Mouse (Mus musculus): ENCODE results near the gene Strada. TPM values are rescaled to one million over a fixed set of nuclear protein-coding genes. Genes with fewer than 3 reads are reported as not detected.
"Not testable (repeated sequence)": the region's sequence is repeated elsewhere in the genome, so short reads cannot be mapped to it uniquely, and the experiment has no call there.

Gene Strada
- total RNA-seq, 2 experiments from 2014 or later = 12.5 to 13.4 TPM

GRCm38 (mm10) chr11:106155761-106156160, 46.2 kb downstream of the Strada start:
- DNase-seq = peak; percentile 7

- DNase-seq = no peak
Observed at GRCm38 (mm10) chr11:106154770-106155169, 47.2 kb downstream of the Strada start.

GRCm38 (mm10) chr11:106154091-106154490, 47.9 kb downstream of the Strada start:
- no peak for DNase-seq

GRCm38 (mm10) chr11:106152132-106152531, 49.8 kb downstream of the Strada start:
- no peak for DNase-seq

- DNase-seq = no peak
Observed at GRCm38 (mm10) chr11:106151219-106151618, 50.7 kb downstream of the Strada start.

GRCm38 (mm10) chr11:106134580-106135528, 67.1 kb downstream of the Strada start:
- peak; percentile 90 for DNase-seq

- DNase-seq = no peak
Observed at GRCm38 (mm10) chr11:106132516-106132915, 69.5 kb downstream of the Strada start.

GRCm38 (mm10) chr11:106129477-106129876, 72.5 kb downstream of the Strada start:
- DNase-seq = no peak

- DNase-seq = not testable (repeated sequence)
Observed at GRCm38 (mm10) chr11:106126727-106127373, 75.1 kb downstream of the Strada start.

GRCm38 (mm10) chr11:106125827-106126226, 76.1 kb downstream of the Strada start:
- no peak for DNase-seq

GRCm38 (mm10) chr11:106124784-106125183, 77.2 kb downstream of the Strada start:
- DNase-seq = no peak

- DNase-seq = peak; percentile 10
Observed at GRCm38 (mm10) chr11:106122736-106123135, 79.2 kb downstream of the Strada start.

- DNase-seq = no peak
Observed at GRCm38 (mm10) chr11:106122221-106122620, 79.7 kb downstream of the Strada start.

Other genes starting within 250 kb of the Strada start
- 1 to 10 TPM; 6.0 to 6.4 TPM for gene Cyb561, start 248.8 kb downstream of the Strada start, total RNA-seq (2021)
- 10 to 100 TPM; 15.5 to 17.7 TPM for gene Ace, start 234.2 kb downstream of the Strada start, total RNA-seq (2021)
- not detected for gene Ace3, start 207.5 kb downstream of the Strada start, total RNA-seq (2021)
- under 1 TPM; 0.19 to 0.45 TPM for gene Kcnh6, start 194.0 kb downstream of the Strada start, total RNA-seq (2021)
- gene Dcaf7, start 165.3 kb downstream of the Strada start, total RNA-seq (2021) = 10 to 100 TPM; 60.9 to 66.5 TPM
- 10 to 100 TPM; 41.1 to 41.5 TPM for gene Taco1, start 136.1 kb downstream of the Strada start, total RNA-seq (2021)
- gene Map3k3, start 117.6 kb downstream of the Strada start, total RNA-seq (2021) = 10 to 100 TPM; 55.6 to 55.8 TPM
- not detected for gene Gm10840, start 41.3 kb downstream of the Strada start, total RNA-seq (2021)
- 10 to 100 TPM; 21.6 to 21.8 TPM for gene Limd2, start 41.3 kb downstream of the Strada start, total RNA-seq (2021)
- 10 to 100 TPM; 75.3 to 77.2 TPM for gene Ccdc47, start 14.2 kb upstream of the Strada start, total RNA-seq (2021)
- gene Ddx42, start 14.8 kb upstream of the Strada start, total RNA-seq (2021) = 10 to 100 TPM; 42.8 to 44.2 TPM
- 10 to 100 TPM; 28.4 to 29.8 TPM for gene Ftsj3, start 53.9 kb upstream of the Strada start, total RNA-seq (2021)
- 100 to 1,000 TPM; 112 TPM for gene Psmc5, start 54.0 kb upstream of the Strada start, total RNA-seq (2021)
- 10 to 100 TPM; 20.2 to 20.3 TPM for gene Smarcd2, start 70.8 kb upstream of the Strada start, total RNA-seq (2021)
- not detected for gene Tcam1, start 74.5 kb upstream of the Strada start, total RNA-seq (2021)
- gene Gh, start 99.7 kb upstream of the Strada start, total RNA-seq (2021) = not detected
- gene Cd79b, start 112.6 kb upstream of the Strada start, total RNA-seq (2021) = 1 to 10 TPM; 1.2 to 2.1 TPM
- gene Scn4a, start 151.1 kb upstream of the Strada start, total RNA-seq (2021) = 1 to 10 TPM; 2.5 to 3.5 TPM
- under 1 TPM; 0.41 to 0.52 TPM for gene Prr29, start 163.3 kb upstream of the Strada start, total RNA-seq (2021)
- 10 to 100 TPM; 55.6 to 56.5 TPM for gene Icam2, start 185.9 kb upstream of the Strada start, total RNA-seq (2021)